9 mouse cellular contexts compared by ENCODE assay signal in the genomic region with DNA sequence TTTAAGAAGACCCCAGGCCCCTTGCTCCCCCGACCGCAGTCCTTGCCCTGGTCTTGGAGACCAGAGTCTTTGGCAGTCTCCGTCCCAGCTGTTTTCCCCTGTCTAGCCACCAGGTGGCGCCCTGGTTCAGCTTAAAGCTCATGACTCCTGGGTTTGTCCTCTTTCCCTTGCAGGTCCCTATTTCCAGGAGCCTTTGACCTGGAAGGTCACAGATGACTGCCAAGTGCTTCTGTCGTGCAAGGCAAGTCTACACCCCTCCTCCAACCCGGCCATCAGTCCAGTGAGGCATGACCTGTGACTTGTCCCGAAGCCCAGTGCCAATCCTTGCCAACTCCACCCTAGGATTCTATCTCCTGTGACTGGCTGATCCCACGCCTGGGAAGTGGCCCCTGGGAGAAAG. TPM values are rescaled to one million over a fixed set of nuclear protein-coding genes. Genes with fewer than 3 reads are reported as not detected.
DNase-seq lines count a peak whose midpoint lies in the region; ATAC-seq and TF ChIP-seq lines count a peak whose summit lies in the region.
"Had no signal": no experiment of that assay in that cellular context is flagged by ENCODE, and none has a peak within 500 bp of the region (broad histone marks: within the 10 kb centered on the region; RNA-seq: fewer than 3 reads in every experiment).

No protein-coding gene starts in this region.

- TF ChIP-seq POLR2A in cortical plate, adult 2 months (IDR thresholded peaks at IDR 0.05; ENCODE audit: extremely low read depth, insufficient read depth, low read length): no peak
- TF ChIP-seq POLR2A in testis, adult 2 months (IDR thresholded peaks at IDR 0.05; ENCODE audit: control insufficient read depth, low read depth, low read length): 0 out of 2 replicates have a peak, but pooled peaks have one; percentile 24

- H3K4me3 ChIP-seq in cortical plate, adult 2 months (ENCODE audit: insufficient read depth, low read length): no peak overlapping the region
- H3K4me3 ChIP-seq in kidney, embryonic 15.5 days (replicated peaks): no peak overlapping the region
- no peak overlapping the region for H3K4me3 ChIP-seq in neural tube, embryonic 11.5 days (ENCODE audit: low read depth, low read length)
- H3K4me3 ChIP-seq in testis, adult 2 months (ENCODE audit: control insufficient read depth, low read depth, low read length): no peak overlapping the region
- H3K4me3 ChIP-seq: erythroblast, embryonic 14.5 days had no signal

- ATAC-seq in kidney, embryonic 15.5 days (replicated peaks; ENCODE audit: low FRiP score): peak; percentile 59
- ATAC-seq in neural tube, embryonic 11.5 days (ENCODE audit: insufficient read depth, low FRiP score, low TSS enrichment): no peak

- H3K27me3 ChIP-seq in kidney, embryonic 15.5 days: no peaks in the 10 kb centered on the region
- no peaks in the 10 kb centered on the region for H3K27me3 ChIP-seq in neural tube, embryonic 11.5 days (ENCODE audit: control insufficient read depth, insufficient read depth, low read length)
- H3K27me3 ChIP-seq in testis, adult 2 months (ENCODE audit: control insufficient read depth, insufficient read depth, low read length): no peaks in the 10 kb centered on the region

- DNase-seq in 3T3-L1 (ENCODE audit: low read depth, low spot score) (peak; percentile 82), liver (peak; percentile 86)
- peak; percentile 88 to 97 for DNase-seq in adrenal gland, adult (ENCODE audit: inconsistent age in 2 of 2, low spot score in 1 of 2)
- DNase-seq in gonadal fat pad, adult 2 months (ENCODE audit: low read depth): peak; percentile 26
- DNase-seq in neural tube, embryonic 11.5 days (ENCODE audit: low spot score): peak; percentile 88

- no peak overlapping the region for H3K9ac ChIP-seq in kidney, embryonic 15.5 days
- H3K9ac ChIP-seq in neural tube, embryonic 11.5 days (ENCODE audit: low read length): no peak overlapping the region

- no peaks in the 10 kb centered on the region for H3K9me3 ChIP-seq in kidney, embryonic 15.5 days (replicated peaks)
- no peaks in the 10 kb centered on the region for H3K9me3 ChIP-seq in neural tube, embryonic 11.5 days (ENCODE audit: control insufficient read depth, low read length)

- no peaks in the 10 kb centered on the region for H3K36me3 ChIP-seq in kidney, embryonic 15.5 days
- no peaks in the 10 kb centered on the region for H3K36me3 ChIP-seq in neural tube, embryonic 11.5 days (ENCODE audit: control insufficient read depth, insufficient read depth, low read length)
- H3K36me3 ChIP-seq in testis, adult 2 months (ENCODE audit: control insufficient read depth, insufficient read depth, low read length): no peaks in the 10 kb centered on the region

- H3K4me1 ChIP-seq in cortical plate, adult 2 months (ENCODE audit: control insufficient read depth, insufficient read depth, low read length): no peaks in the 10 kb centered on the region
- peaks cover 19% of the 10 kb centered on the region for H3K4me1 ChIP-seq in kidney, embryonic 15.5 days
- no peaks in the 10 kb centered on the region for H3K4me1 ChIP-seq in neural tube, embryonic 11.5 days (ENCODE audit: control insufficient read depth, insufficient read depth, low read length)
- H3K4me1 ChIP-seq in testis, adult 2 months (ENCODE audit: control insufficient read depth, insufficient read depth, low read length): peaks cover 15% of the 10 kb centered on the region

- peak; percentile 92 for TF ChIP-seq CTCF in cortical plate, adult 2 months (IDR thresholded peaks at IDR 0.05; ENCODE audit: extremely low read depth, insufficient read depth, low read length)
- peak; percentile 96 for TF ChIP-seq CTCF in testis, adult 2 months (IDR thresholded peaks at IDR 0.05; ENCODE audit: control insufficient read depth, insufficient read depth, insufficient replicate concordance, low read depth, low read length)

- no peak overlapping the region for H3K27ac ChIP-seq in cortical plate, adult 2 months (ENCODE audit: insufficient read depth, low read length)
- no peak overlapping the region for H3K27ac ChIP-seq in kidney, embryonic 15.5 days
- no peak overlapping the region for H3K27ac ChIP-seq in neural tube, embryonic 11.5 days (ENCODE audit: low read depth, low read length)
- no peak overlapping the region for H3K27ac ChIP-seq in testis, adult 2 months (ENCODE audit: control insufficient read depth, insufficient read depth, low read depth, low read length)

- 11% methylated on average over 8 of the region's 8 CpGs for WGBS in kidney, embryonic 15.5 days
- 22% methylated on average over 8 of the region's 8 CpGs for WGBS in neural tube, embryonic 11.5 days

- no peak overlapping the region for H3K4me2 ChIP-seq in kidney, embryonic 15.5 days
- no peak overlapping the region for H3K4me2 ChIP-seq in neural tube, embryonic 11.5 days (ENCODE audit: low read depth)

RNA-seq across cellular contexts. Expression of a gene that starts 42.0 kb away (rescaled TPM):
- polyA plus RNA-seq in cortical plate, adult 2 months (2012; rRNA removed): 2.2 and 2.5 TPM in 2 replicates
- 0.67 and 1.1 TPM in 2 replicates for polyA plus RNA-seq in gonadal fat pad, adult 2 months (2012; rRNA removed)
- 1.1 and 1.7 TPM in 2 replicates for polyA plus RNA-seq in kidney, embryonic 15.5 days (2015; fragmentation: Nextera tagmentation; extraction: Ambion mirVana)
- 0.62 and 0.93 TPM in 2 replicates for polyA plus RNA-seq in neural tube, embryonic 11.5 days (2014; fragmentation: Nextera tagmentation; extraction: Ambion mirVana)
- 0.45 and 0.47 TPM in 2 replicates for polyA plus RNA-seq in testis, adult 2 months (2012; rRNA removed)
- polyA plus RNA-seq: erythroblast, embryonic 14.5 days had no signal

RNA-seq across cellular contexts. Expression of a gene that starts 54.0 kb away (rescaled TPM):
- 49.1 and 54.7 TPM in 2 replicates for polyA plus RNA-seq in cortical plate, adult 2 months (2012; rRNA removed)
- polyA plus RNA-seq in gonadal fat pad, adult 2 months (2012; rRNA removed): 61.3 and 69.8 TPM in 2 replicates
- 268 and 279 TPM in 2 replicates for polyA plus RNA-seq in kidney, embryonic 15.5 days (2015; fragmentation: Nextera tagmentation; extraction: Ambion mirVana)
- polyA plus RNA-seq in neural tube, embryonic 11.5 days (2014; fragmentation: Nextera tagmentation; extraction: Ambion mirVana): 349 and 359 TPM in 2 replicates
- polyA plus RNA-seq in testis, adult 2 months (2012; rRNA removed): 72.8 and 76.8 TPM in 2 replicates

Comparison
In these comparisons a context has a peak if more than half of its experiments do, and no peak if none do; other contexts are left out.
1. DNase-seq: peak in every context shown above with its lines; median percentile 92 in adrenal gland, adult; 88 in neural tube, embryonic 11.5 days; 86 in liver; 82 in 3T3-L1; 26 in gonadal fat pad, adult 2 months.